Mouse (Mus musculus): ENCODE results near the gene Tifa.

- no peak for TF ChIP-seq CTCF (IDR thresholded peaks at IDR 0.05; ENCODE audit: insufficient read depth, low read depth, low read length)
- TF ChIP-seq POLR2A (IDR thresholded peaks at IDR 0.05; ENCODE audit: insufficient read depth, low read depth, low read length): no peak
Observed at GRCm38 (mm10) chr3:127868880-127869279, 79.3 kb downstream of the Tifa start.
